Mouse (Mus musculus) CH12.LX (cell line): ENCODE measurements around the gene Htra3. TPM values are rescaled to one million over a fixed set of nuclear protein-coding genes. Genes with fewer than 3 reads are reported as not detected.

Experiments
- DNase-seq: peaks from one replicate; pipeline ENCODE4 v3.0.0-alpha.2; 2013; ENCODE audit errors: extremely low read depth
- H3K27ac ChIP-seq: 2 replicates; pipeline ENCODE4 v1.5.1; 2012; ENCODE audit warnings: low read depth, mild to moderate bottlenecking, control low read depth, moderate library complexity; ENCODE audit not compliant: insufficient read depth
- H3K27me3 ChIP-seq: replicated peaks from 2 replicates; pipeline ENCODE3; 2012; ENCODE audit warnings: inconsistent platforms
- H3K36me3 ChIP-seq, 2 experiments: replicated peaks in 1 of 2; 2 replicates each; pipeline versions ENCODE3 to v1.6.1; 2012; ENCODE audit warnings: inconsistent platforms in 1 of 2, low read length in 1 of 2, mild to moderate bottlenecking in 1 of 2, mixed read lengths in 1 of 2, moderate library complexity in 1 of 2; ENCODE audit not compliant: control insufficient read depth in 1 of 2, insufficient read depth in 1 of 2
- H3K4me1 ChIP-seq, 2 experiments: 2 replicates each; pipeline ENCODE4 v1.6.1; 2012; ENCODE audit warnings: inconsistent platforms in 1 of 2, moderate library complexity in 1 of 2; ENCODE audit not compliant: insufficient read depth in 2 of 2, control insufficient read depth in 1 of 2
- H3K4me2 ChIP-seq: 2 replicates; pipeline ENCODE4 v1.6.1; 2012; ENCODE audit warnings: low read depth, mild to moderate bottlenecking, control low read depth; ENCODE audit not compliant: poor library complexity, insufficient read depth, severe bottlenecking
- H3K4me3 ChIP-seq, 3 experiments: fragments of 150-350 bp in 1 of 3; sonication (generic) in 1 of 3; replicated peaks in 1 of 3; 2 replicates each; pipeline versions ENCODE3 to v1.5.1; 2011 to 2012; ENCODE audit warnings: low read depth in 2 of 3, low read length in 2 of 3, mild to moderate bottlenecking in 2 of 3, moderate library complexity in 2 of 3, control low read depth in 1 of 3, improper control_type of control experiment in 1 of 3, inconsistent platforms in 1 of 3, mixed read lengths in 1 of 3; ENCODE audit not compliant: poor library complexity in 1 of 3
- H3K79me2 ChIP-seq: replicated peaks from 2 replicates; pipeline ENCODE4 v1.6.1; 2012; ENCODE audit warnings: mild to moderate bottlenecking, moderate library complexity; ENCODE audit not compliant: control insufficient read depth, poor library complexity, insufficient read depth, severe bottlenecking; ENCODE audit errors: extremely low read depth
- H3K9ac ChIP-seq: 2 replicates; pipeline ENCODE4 v1.6.1; 2012; ENCODE audit warnings: low read depth, mild to moderate bottlenecking, control low read depth, moderate library complexity; ENCODE audit not compliant: insufficient read depth
- H3K9me3 ChIP-seq: replicated peaks from 2 replicates; pipeline ENCODE3; 2012; ENCODE audit warnings: low read length, inconsistent platforms, mixed read lengths
- BHLHE40 ChIP-seq: IDR thresholded peaks from 2 replicates; pipeline ENCODE4 v1.6.1; 2011; ENCODE audit warnings: mild to moderate bottlenecking, low read depth, low read length, improper control_type of control experiment
- CHD1 ChIP-seq: IDR thresholded peaks from 2 replicates; pipeline ENCODE4 v1.6.1; 2012; ENCODE audit warnings: low read depth, low read length, improper control_type of control experiment, inconsistent platforms
- CTCF ChIP-seq, 2 experiments: IDR thresholded peaks in 1 of 2; conservative IDR thresholded peaks in 1 of 2; 2 replicates each; pipeline ENCODE4 v1.5.1; 2011 to 2012; ENCODE audit warnings: low read depth in 2 of 2, low read length in 2 of 2, improper control_type of control experiment in 1 of 2, inconsistent platforms in 1 of 2, mild to moderate bottlenecking in 1 of 2, moderate library complexity in 1 of 2
- ELF1 ChIP-seq: IDR thresholded peaks from 2 replicates; pipeline ENCODE4 v1.6.1; 2014; ENCODE audit warnings: low read depth, mild to moderate bottlenecking, inconsistent platforms, low read length, improper control_type of control experiment
- EP300 ChIP-seq: IDR thresholded peaks from 2 replicates; pipeline ENCODE4 v1.6.1; 2011; ENCODE audit warnings: low read length, improper control_type of control experiment
- HCFC1 ChIP-seq: IDR thresholded peaks from 2 replicates; pipeline ENCODE4 v1.6.1; 2012; ENCODE audit warnings: low read depth, mild to moderate bottlenecking, inconsistent platforms, low read length, improper control_type of control experiment
- JUND ChIP-seq: conservative IDR thresholded peaks from 2 replicates; pipeline ENCODE4 v1.6.1; 2011; ENCODE audit warnings: low read depth, low read length, improper control_type of control experiment
- MEF2A ChIP-seq: IDR thresholded peaks from 2 replicates; pipeline ENCODE4 v1.6.1; 2014; ENCODE audit warnings: low read depth, mild to moderate bottlenecking, inconsistent platforms, low read length, improper control_type of control experiment, borderline replicate concordance
- MXI1 ChIP-seq: IDR thresholded peaks from 2 replicates; pipeline ENCODE4 v1.6.1; 2011; ENCODE audit warnings: mild to moderate bottlenecking, low read depth, low read length, improper control_type of control experiment
- MYC ChIP-seq: IDR thresholded peaks from 2 replicates; pipeline ENCODE4 v1.6.1; 2011; ENCODE audit warnings: low read depth, mild to moderate bottlenecking, improper control_type of control experiment, low read length
- NELFE ChIP-seq: IDR thresholded peaks from 2 replicates; pipeline ENCODE4 v1.6.1; 2011; ENCODE audit warnings: low read depth, low read length, improper control_type of control experiment
- PAX5 ChIP-seq: IDR thresholded peaks from 2 replicates; pipeline ENCODE4 v1.6.1; 2012; ENCODE audit warnings: low read length, inconsistent platforms, mixed read lengths
- POLR2A ChIP-seq: IDR thresholded peaks from 2 replicates; pipeline ENCODE4 v1.6.1; 2011; ENCODE audit warnings: low read depth, mild to moderate bottlenecking, improper control_type of control experiment, low read length
- POLR2AphosphoS2 ChIP-seq: IDR thresholded peaks from 2 replicates; pipeline ENCODE4 v1.6.1; 2011; ENCODE audit warnings: low read depth, low read length, improper control_type of control experiment
- RAD21 ChIP-seq: IDR thresholded peaks from 2 replicates; pipeline ENCODE4 v1.6.1; 2011; ENCODE audit warnings: low read depth, mild to moderate bottlenecking, low read length, improper control_type of control experiment, moderate library complexity
- RCOR1 ChIP-seq: conservative IDR thresholded peaks from 2 replicates; pipeline ENCODE4 v1.6.1; 2012; ENCODE audit warnings: low read depth, mild to moderate bottlenecking, inconsistent platforms, low read length, improper control_type of control experiment
- SMC3 ChIP-seq: IDR thresholded peaks from 2 replicates; pipeline ENCODE4 v1.6.1; 2011; ENCODE audit warnings: low read depth, low read length, improper control_type of control experiment
- TBP ChIP-seq: conservative IDR thresholded peaks from 2 replicates; pipeline ENCODE4 v1.6.1; 2011; ENCODE audit warnings: low read depth, low read length, improper control_type of control experiment
- USF1 ChIP-seq: IDR thresholded peaks from 2 replicates; pipeline ENCODE4 v1.6.1; 2014; ENCODE audit warnings: low read depth, mild to moderate bottlenecking, inconsistent platforms, low read length, improper control_type of control experiment
- ZMIZ1 ChIP-seq: IDR thresholded peaks from 2 replicates; pipeline ENCODE4 v1.6.1; 2012; ENCODE audit warnings: low read depth, mild to moderate bottlenecking, inconsistent platforms, low read length, improper control_type of control experiment
- dilution Hi-C: fragments of 300-500 bp; cut with MboI; formaldehyde crosslinking; loops from 2 replicates; pipeline ENCODE4 v1.14.3; 2020; ENCODE audit warnings: low sequenced_read_pairs; ENCODE audit not compliant: extremely low pct_unique_long_range_greater_than_20kb, extremely low pct_ligation_motif_present
- in situ Hi-C: fragments of 300-500 bp; cut with MboI; formaldehyde crosslinking; loops from 3 replicates; pipeline ENCODE4 v1.14.3; 2019; ENCODE audit warnings: low sequenced_read_pairs, low pct_ligation_motif_present, low pct_unique_long_range_greater_than_20kb, mixed read lengths
- polyA plus RNA-seq: library from polyadenylated mRNA; unstranded; fragments of >175 nt; gene quantifications from 2 replicates; pipeline ENCODE4 v1.2.1, GENCODE M21; 2012; ENCODE audit warnings: low read depth; ENCODE audit not compliant: insufficient read length
- total RNA-seq, 2 experiments: library from RNA; depleted of rRNA; stranded (reverse); fragments of 300-350 nt in 1 of 2; fragments of >200 nt in 1 of 2; gene quantifications; 2 replicates each; pipeline ENCODE4 v1.2.3; 2012 to 2014

The Htra3 gene
- total and polyA plus RNA-seq, 3 experiments: not detected

GRCm38 (mm10) chr5:35680958-35681357 is 1.4 kb upstream of the Htra3 start:
- in situ Hi-C loops: no loop called here
- H3K4me1 ChIP-seq: no peaks in the 10 kb centered on the region
- H3K4me2 ChIP-seq: no peak overlapping the region
- no peaks in the 10 kb centered on the region for H3K79me2 ChIP-seq
- DNase-seq: no peak
- H3K36me3 ChIP-seq: no peaks in the 10 kb centered on the region
- H3K4me3 ChIP-seq: no peak overlapping the region
- H3K9ac ChIP-seq: no peak overlapping the region
- no peaks in the 10 kb centered on the region for H3K9me3 ChIP-seq
- dilution Hi-C loops: no loop called here
- no peak overlapping the region for H3K27ac ChIP-seq
- TF ChIP-seq ZMIZ1 (no peak), MXI1 (no peak), MEF2A (no peak), POLR2AphosphoS2 (no peak), RAD21 (peak; percentile 54), JUND (no peak), NELFE (no peak), CTCF (conservative IDR thresholded peaks at IDR 0.05 in 1 of 2, IDR thresholded peaks at IDR 0.05 in 1 of 2; ENCODE audit: low read depth in 2 of 2, low read length in 2 of 2) (peak in 1 of 2 experiments; percentile 59; a peak in 2 of 4 replicates), RCOR1 (no peak), SMC3 (peak; percentile 53), MYC (no peak), TBP (no peak), EP300 (no peak), BHLHE40 (no peak), HCFC1 (no peak), ELF1 (no peak)
- TF ChIP-seq, all 38 proteins: peak for 3
- peaks cover 34% of the 10 kb centered on the region for H3K27me3 ChIP-seq

- in situ Hi-C loops: no loop called here
- no peak for TF ChIP-seq POLR2A
- TF ChIP-seq PAX5: no peak
- no peak for TF ChIP-seq TBP
- no peak for TF ChIP-seq CHD1
- TF ChIP-seq CTCF (conservative IDR thresholded peaks at IDR 0.05 in 1 of 2, IDR thresholded peaks at IDR 0.05 in 1 of 2; ENCODE audit: low read depth in 2 of 2, low read length in 2 of 2): no peak
- no peak for TF ChIP-seq RCOR1
- TF ChIP-seq USF1: no peak
- TF ChIP-seq, all 38 proteins: peak for 0
- dilution Hi-C loops: no loop called here
- Histone ChIP-seq H3K36me3 (no peaks in the 10 kb centered on the region), H3K4me3 (no peak overlapping the region), H3K27me3 (peaks cover 31% of the 10 kb centered on the region), H3K79me2 (no peaks in the 10 kb centered on the region), H3K27ac (no peak overlapping the region), H3K9ac (no peak overlapping the region), H3K4me1 (no peaks in the 10 kb centered on the region), H3K4me2 (no peak overlapping the region), H3K9me3 (no peaks in the 10 kb centered on the region)
- no peak for DNase-seq
Observed at GRCm38 (mm10) chr5:35676964-35677363, 2.6 kb downstream of the Htra3 start.
